Mouse (Mus musculus): Measurements from ENCODE around the gene Creld1.

The Creld1 gene

DNA sequence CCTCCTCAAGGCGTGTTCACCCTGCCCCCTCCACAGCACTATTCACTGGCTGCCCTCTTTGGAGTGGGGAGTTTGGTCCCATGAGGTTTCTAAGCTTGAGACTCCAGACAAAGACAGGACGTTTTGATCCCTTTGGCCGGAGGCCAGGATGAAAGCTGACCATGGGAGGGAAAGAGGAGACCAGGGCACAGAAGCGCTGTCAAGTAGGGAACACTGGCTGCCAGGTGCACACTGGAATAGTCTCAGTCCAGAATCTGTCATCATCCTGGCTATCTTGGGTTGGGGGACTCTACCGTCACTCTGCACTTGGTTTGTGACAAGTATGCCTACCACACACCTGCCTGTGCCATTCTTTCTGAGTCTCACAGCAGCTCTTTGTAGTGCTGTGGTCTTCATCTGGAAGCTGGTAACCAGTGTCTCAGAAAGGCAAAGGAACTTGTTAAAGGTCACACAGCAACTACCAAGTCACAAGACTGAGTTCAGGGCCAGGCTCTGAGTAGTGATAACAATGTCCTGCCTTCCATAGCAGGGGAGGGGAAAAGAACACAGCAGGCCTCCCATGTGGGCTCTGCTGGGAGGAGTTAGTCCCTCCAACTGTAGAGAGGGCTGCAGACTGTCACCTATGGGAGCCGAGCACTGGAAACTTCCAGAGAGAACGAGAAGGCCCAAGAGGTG is 25.3 kb downstream of the Creld1 start:
- in situ Hi-C loops (cut with MboI, MseI), result no loop called here

DNA sequence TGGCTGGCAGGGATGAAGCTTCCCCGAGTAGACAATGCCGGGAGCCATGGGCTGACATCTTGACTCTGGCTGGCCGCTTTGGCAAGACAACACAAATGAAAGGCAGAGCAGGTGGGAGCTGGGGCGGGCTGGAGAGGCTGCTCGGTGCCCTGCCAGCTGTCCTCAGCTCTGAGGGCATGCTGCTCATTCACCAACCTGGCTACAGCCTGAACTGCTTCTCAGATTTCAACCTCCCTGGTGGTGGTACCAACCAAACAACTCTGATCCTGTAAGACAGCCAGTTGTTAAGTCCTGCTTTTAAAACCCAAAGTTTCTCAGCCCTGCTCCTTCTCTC is 25.8 kb downstream of the Creld1 start:
- in situ Hi-C loops (cut with MboI, MseI), result no loop called here

DNA sequence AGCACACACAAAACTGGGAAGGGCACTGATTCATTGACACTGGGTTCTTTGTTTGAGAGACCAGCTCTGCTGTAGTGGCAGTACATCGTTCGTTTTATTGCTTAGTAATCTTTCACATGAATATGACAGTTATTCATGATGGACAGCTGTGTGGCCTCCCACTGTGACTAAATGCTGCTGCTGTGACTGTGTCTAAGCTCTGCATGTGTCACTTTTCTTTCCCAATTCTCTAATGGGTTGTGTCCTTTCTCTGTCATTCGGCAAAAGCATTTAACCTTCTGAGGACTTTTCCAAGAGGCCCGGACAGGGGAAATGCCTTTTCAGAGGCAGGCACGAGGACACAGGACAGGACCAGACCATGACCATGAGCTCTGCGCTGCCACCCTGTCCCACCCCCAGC is 30.8 kb downstream of the Creld1 start:
- in situ Hi-C loops (cut with MboI, MseI), result no loop called here

DNA sequence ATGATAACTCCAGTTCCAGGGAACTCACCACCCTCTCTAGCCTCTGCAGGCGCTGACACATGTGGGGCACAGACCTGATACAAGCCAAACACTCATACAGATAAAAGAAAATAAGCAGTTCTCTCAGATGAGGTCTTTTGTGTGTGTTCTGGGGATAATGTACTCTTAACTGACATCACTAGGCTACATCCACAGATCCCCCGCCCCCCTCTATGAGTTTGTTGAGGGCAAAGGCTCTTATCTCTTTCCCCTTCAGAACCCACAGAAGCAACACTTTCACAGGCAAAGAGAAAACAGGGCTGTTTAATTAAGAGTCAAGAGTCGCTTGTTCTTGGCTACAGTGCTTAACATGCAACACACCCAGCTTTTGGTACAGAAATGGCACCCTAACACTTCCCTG is 31.5 kb downstream of the Creld1 start:
- in situ Hi-C loops (cut with MboI, MseI), result no loop called here

DNA sequence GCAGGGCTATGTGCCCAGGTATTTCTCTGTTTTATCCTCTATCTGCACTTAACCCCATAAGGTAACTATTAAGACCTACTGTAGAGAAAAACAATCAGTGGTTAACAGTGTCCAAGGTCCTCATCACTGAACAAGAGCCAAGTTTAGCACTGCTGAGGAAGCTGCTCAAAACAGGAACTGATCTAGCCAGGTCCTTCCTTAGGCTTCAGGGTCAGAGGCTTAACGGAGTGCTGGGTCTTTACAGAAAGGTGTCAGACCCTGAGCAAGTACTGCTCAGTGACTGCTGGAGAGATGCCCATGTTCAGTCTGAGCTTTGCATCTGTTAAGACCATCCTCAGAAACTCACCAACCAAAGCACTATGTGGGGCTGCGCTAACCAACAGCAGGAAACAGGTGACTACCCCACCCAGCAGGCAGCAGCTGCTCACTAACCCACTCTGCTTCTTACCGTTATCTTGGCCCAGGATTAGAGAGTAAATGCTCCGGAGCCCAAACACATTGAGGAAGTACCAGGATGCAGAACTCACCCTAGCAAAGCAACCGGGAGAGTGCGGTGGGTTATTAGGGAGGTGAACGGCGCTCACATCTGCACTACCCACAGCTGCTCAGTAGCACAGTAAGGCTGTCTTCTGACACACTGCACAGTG is 34.5 kb downstream of the Creld1 start:
- in situ Hi-C loops (cut with MboI, MseI), result no loop called here

DNA sequence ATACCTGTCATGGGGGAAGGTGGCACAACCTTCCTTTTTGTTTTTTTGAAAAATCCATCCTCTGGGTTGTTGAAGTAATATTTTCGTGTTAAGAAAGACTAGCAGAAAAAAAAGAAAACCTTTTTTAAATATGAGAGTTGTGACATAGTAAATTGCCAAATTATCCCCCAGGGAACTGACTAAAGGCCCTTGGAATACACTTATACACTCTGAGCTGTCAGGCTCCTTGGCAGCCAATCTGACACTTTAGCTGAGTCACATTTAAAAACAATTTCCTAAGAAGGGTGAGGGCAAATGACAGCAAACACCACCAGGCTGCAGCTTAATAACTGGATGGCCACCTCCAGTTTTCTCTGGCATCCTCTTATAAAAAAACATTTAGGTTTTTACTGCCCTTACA is 39.2 kb downstream of the Creld1 start:
- in situ Hi-C loops (cut with MboI, MseI), result no loop called here

DNA sequence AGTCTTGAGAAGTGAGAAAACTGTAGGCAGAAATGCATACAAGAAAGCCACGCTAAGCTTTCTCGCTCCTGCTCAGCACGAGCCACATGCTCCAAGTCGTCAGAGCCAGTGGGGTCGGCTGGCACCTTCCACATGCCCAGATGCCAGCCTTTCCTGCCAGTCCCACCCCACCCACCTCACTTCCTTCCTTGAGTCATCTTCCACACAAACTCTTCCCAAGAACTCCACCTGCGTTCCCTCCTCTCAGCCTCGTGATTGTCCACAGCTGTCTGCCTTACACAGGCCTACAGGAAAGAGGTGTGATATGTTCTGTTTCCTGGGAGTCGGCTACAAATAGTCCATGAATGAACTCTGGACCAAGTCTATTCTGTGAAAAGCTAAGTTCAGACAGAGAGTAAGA is 40.3 kb downstream of the Creld1 start:
- in situ Hi-C loops (cut with MboI, MseI), result no loop called here

DNA sequence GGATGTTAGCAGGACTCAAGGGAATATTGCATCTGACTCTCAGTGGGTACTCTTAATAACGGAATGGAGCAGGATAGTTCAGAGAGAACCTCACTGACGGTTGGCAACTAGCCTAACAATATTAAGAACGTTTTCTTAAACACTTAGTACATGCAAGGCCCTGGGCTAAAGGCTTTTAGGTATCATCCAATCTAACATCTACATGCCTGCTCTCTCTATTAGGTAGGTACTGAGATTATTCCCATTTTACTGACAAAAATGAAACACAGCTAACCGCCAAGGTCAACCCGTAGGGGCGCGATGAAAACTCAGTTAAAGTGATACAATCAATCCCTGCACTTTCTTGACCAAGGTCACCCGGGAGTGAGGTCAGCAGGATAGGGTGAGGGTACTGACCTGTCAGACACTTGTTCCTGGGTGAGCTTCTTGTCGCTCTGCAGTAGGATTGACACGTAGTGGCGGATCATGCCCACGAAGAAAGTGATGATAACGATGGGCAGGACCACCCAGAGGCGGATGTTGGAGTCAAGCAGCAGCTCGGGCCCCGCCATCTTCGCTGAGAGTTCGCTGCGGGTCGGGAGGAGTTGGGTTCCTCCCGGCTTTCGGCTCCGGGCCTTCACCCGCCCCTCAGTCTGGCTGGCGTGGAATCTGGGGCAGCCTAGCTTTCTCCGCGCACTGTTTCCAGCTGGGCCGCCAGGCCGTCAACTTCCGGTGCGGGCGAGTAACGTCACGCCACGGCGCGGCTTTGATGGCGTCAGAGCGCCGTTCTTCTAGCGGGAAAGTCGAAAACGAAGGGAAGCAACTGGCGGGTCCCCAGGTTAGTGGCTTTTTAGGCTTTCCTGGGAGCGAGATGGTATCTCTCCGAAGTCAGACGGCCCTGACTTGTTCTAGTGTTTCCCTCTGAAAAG is 48.1 kb downstream of the Creld1 start, which contains the start of the genes Emc3 and Fancd2:
Gene Emc3, minus strand, starts transcription at position 721 of the 908 bp plus-strand sequence.
Gene Fancd2, plus strand, starts transcription at position 751 of the 908 bp plus-strand sequence.
- in situ Hi-C loops (cut with MboI, MseI), result no loop called here

DNA sequence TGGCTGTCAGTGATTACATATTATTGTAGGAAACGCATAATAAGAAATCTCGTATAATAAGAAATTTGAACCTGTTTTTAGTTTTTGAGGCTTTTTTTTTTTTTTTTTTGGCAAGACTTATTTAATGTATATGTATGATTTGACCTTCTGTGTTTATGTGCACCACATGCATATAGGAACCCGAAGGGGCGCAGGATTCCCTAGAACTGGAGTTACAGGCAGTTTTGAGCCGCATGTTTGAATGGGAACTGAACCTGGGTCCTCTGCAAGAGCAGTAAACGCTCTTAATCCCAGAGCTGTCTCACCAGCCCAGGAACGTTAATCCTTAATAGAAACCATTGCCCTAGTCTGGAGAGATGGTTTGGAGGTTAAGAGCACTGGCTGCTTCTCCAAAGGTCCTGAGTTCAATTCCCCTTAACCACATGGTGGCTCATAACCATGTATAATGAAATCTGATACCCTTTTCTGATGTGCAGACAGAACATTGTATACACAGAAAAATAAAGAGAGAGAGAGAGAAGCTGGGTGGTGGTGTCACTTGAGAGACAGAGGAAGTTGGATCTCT is 48.8 kb downstream of the Creld1 start:
- in situ Hi-C loops (cut with MboI, MseI), result no loop called here

DNA sequence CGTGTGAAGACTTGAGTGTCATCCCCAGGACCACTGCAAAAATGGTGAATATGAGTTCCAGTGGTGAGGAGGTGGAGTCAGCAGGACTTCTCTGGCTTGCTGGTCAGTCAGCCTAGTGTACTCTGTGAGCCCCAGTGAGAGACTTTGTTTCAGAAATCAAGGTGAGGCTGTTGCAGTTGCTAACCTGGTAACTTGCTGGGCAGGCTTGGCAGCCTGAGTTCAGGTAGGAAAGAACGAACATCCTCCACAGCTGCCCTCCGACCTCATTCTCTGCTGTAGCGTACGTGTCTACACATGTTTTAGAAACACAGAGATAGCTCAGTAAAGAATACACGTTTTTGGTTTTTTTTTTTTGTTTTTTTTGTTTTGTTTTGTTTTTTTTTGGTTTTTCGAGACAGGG is 51.8 kb downstream of the Creld1 start:
- in situ Hi-C loops (cut with MboI, MseI), result no loop called here

DNA sequence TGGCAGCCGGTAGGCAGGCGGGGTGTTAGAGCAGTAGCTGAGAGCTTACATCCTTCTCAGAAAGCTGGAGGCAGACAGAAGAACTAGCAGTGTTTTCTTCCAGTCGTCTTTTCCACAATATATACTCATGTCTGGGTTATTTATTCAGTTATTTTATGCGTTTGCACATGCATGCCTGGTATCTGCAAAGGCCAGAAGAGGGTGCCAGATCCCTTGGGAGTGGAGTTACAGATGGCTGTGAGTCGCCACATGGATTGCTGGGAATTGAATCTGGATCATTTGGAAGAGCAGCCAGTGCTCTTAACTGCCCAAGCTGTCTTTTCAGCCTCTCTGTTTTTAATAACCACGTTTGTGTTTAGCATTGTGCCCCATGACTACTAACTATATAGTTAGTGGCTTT is 58.5 kb downstream of the Creld1 start:
- in situ Hi-C loops (cut with MboI, MseI), result no loop called here
